Mouse (Mus musculus) forebrain, embryonic 10.5 days (tissue): ENCODE data around the gene Adam8. TPM values are rescaled to one million over a fixed set of nuclear protein-coding genes. Genes with fewer than 3 reads are reported as not detected.

Experiments
- DNase-seq: peaks from one replicate; pipeline ENCODE4 v3.0.0-alpha.2; 2017; ENCODE audit warnings: low spot score; ENCODE audit errors: extremely low spot score
- H3K27ac ChIP-seq: fragments of 300-500 bp; sonication (generic); 2 replicates; pipeline ENCODE4 v1.5.1; 2016; ENCODE audit warnings: mild to moderate bottlenecking
- H3K27me3 ChIP-seq: fragments of 300-500 bp; sonication (generic); 2 replicates; pipeline ENCODE4 v1.6.1; 2016; ENCODE audit warnings: mild to moderate bottlenecking; ENCODE audit not compliant: poor library complexity, severe bottlenecking
- H3K36me3 ChIP-seq: fragments of 300-500 bp; sonication (generic); replicated peaks from 2 replicates; pipeline ENCODE4 v1.6.1; 2016; ENCODE audit warnings: mild to moderate bottlenecking, moderate library complexity
- H3K4me1 ChIP-seq: fragments of 300-500 bp; sonication (generic); 2 replicates; pipeline ENCODE4 v1.6.1; 2016
- H3K4me3 ChIP-seq: fragments of 300-500 bp; sonication (generic); 2 replicates; pipeline ENCODE4 v1.5.1; 2016; ENCODE audit warnings: mild to moderate bottlenecking, moderate library complexity
- H3K9me3 ChIP-seq: fragments of 300-500 bp; sonication (generic); 2 replicates; pipeline ENCODE4 v1.6.1; 2016; ENCODE audit warnings: mild to moderate bottlenecking, moderate library complexity
- WGBS: fragments of 180-500 bp; shearing (Covaris S2); methylation state at CpG from one replicate; pipeline ENCODE4 v1.1.7; 2016; 5-methylcytosine and 5-hydroxymethylcytosine counted together
- polyA plus RNA-seq: library from polyadenylated mRNA; unstranded; fragments of >200 nt; fragmentation: Nextera tagmentation; extraction: Ambion mirVana; gene quantifications from 2 replicates; pipeline ENCODE4 v1.2.1, GENCODE M21; 2016

Gene Adam8
- polyA plus RNA-seq, 1 experiment from 2014 or later = 1.6 TPM

DNA sequence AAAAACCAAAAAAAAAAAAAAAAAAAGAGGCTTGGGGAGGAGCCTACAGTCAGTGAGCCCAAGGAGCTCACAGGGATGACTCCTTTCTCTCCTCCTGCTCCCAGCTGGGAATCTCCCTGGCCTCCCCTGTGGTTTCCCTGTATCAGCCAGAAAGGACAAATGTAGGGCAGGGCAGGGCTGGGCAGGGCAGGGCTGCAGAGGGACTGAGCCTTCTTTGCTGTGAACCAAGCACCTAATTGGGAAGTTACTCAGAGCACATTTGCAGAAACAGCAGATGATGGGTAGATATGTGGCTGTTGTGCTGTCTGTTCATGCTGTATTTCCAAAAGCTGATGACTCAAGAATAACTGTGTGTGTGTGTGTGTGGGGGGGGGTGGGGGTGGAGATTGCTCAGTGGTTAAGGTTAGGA lies 19.4 kb downstream of the Adam8 start:
- Histone ChIP-seq H3K4me3 (no peak overlapping the region), H3K27me3 (peaks cover 65% of the 10 kb centered on the region)

GRCm38 (mm10) chr7:139971436-139971835 lies 20.9 kb downstream of the Adam8 start:
- Histone ChIP-seq H3K27ac (no peak overlapping the region), H3K4me3 (no peak overlapping the region), H3K36me3 (no peaks in the 10 kb centered on the region), H3K9me3 (no peaks in the 10 kb centered on the region), H3K27me3 (peaks cover 60% of the 10 kb centered on the region), H3K4me1 (peaks cover 24% of the 10 kb centered on the region)
- no peak for DNase-seq
- 73% methylated on average over 6 of the region's 6 CpGs for whole genome bisulfite sequencing

More for the DNA sequence above, 19.4 kb downstream of the Adam8 start:
- H3K9me3 ChIP-seq = no peaks in the 10 kb centered on the region
- no peak for DNase-seq
- H3K36me3 ChIP-seq = no peaks in the 10 kb centered on the region
- no peak overlapping the region for H3K27ac ChIP-seq
- peaks cover 17% of the 10 kb centered on the region for H3K4me1 ChIP-seq

DNA sequence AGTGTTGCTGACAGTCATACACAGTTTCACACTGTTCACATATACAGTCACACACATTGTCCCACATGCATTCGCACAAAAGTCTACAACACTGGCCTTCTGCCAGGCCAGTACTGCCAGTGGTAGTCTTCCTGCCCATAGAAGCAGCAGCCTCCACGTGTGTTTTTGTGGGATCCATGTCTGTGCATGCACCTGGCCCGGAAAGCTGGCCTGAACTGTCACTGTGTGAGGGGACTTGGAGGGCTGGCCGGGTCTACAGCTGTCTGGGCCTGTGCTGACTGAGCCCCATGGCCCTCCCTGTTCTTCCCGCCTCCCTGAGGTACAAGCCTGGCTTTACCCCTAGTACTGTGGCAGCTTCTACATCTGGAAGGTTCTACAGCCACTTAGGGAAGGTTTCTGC lies 21.4 kb downstream of the Adam8 start:
- DNase-seq = no peak
- no peaks in the 10 kb centered on the region for H3K36me3 ChIP-seq
- WGBS = 84% methylated on average over 5 of the region's 5 CpGs
- no peak overlapping the region for H3K27ac ChIP-seq
- H3K4me1 ChIP-seq = peaks cover 24% of the 10 kb centered on the region
- H3K4me3 ChIP-seq = no peak overlapping the region
- peaks cover 55% of the 10 kb centered on the region for H3K27me3 ChIP-seq
- H3K9me3 ChIP-seq = no peaks in the 10 kb centered on the region

DNA sequence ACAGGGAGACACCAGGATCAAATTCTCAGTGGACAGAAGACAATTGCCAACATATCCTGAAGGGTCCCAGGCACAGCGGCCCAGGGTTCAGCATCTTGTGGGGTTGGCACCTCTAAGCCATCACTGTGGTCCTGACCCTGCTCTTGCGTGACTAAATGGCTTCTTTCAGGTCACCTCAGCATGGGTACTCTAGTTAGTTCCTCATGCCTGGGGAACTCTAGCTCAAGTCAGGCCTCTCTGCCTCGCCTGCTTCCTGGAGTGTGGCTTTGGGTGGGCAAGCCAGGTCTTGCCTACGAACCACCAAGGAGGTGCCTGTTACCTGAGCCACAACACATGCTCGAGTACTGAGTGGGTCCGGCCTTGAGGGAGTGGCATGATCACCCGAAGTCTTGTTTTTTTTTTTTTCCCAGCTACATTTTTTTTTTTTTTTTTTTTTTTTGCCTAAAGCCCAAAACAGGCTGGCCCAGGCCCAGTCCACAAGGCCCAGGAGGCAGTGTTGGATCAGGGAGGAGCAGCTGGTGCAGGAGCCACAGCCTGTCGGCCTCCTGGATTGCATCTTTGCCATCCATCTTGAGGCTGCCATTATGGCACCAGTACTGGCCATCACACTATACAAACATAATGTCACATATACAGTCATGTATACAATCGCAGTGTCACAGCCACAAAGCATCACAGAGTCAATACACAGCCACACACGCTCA lies 22.0 kb downstream of the Adam8 start:
- WGBS = 79% methylated on average over 10 of the region's 10 CpGs
- H3K9me3 ChIP-seq = no peaks in the 10 kb centered on the region
- H3K27ac ChIP-seq = 0 out of 2 replicates have a peak overlapping the region, but pooled peaks have one; percentile 11
- peaks cover 20% of the 10 kb centered on the region for H3K4me1 ChIP-seq
- no peak for DNase-seq
- peaks cover 57% of the 10 kb centered on the region for H3K27me3 ChIP-seq
- H3K36me3 ChIP-seq = no peaks in the 10 kb centered on the region
- H3K4me3 ChIP-seq = no peak overlapping the region

DNA sequence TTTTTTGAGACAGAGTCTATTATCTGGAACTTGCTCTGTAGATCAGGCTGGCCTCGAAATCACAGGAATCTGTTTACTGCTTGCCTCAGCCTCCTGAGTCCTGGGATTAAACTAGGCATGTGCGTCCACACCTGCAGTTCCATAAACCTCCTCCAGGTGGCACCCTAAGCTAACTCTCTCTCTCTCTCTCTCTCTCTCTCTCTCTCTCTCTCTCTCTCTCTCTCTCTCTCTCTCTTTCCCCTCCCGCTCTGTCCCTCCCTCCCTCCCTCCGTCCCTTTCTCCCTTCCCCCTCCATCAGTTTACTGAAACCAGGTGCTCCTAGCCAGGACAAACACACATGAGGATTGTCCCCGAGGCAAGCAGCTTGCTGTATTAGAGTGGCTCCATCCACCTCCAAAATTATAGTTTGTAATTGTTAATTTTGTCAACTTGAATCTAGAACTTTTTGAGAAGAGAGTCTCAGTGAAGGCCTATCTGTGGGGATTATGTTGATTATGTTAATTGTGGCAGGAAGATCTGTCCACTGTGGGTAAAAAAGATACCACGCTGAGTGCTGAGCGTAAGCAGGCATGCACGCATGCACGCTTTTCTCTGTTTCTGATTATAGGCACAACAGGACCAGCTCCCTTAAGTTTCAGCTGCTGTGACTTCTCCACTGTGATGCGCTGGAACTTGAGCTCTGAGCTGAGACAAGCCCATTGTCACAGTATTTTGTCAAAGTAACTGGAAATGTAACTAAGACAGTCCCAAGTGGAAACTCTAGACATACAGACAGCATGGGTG lies 22.8 kb downstream of the Adam8 start:
- Histone ChIP-seq H3K27ac (0 out of 2 replicates have a peak overlapping the region, but pooled peaks have one; percentile 11), H3K36me3 (no peaks in the 10 kb centered on the region), H3K4me3 (no peak overlapping the region), H3K9me3 (no peaks in the 10 kb centered on the region), H3K27me3 (peaks cover 63% of the 10 kb centered on the region), H3K4me1 (peaks cover 20% of the 10 kb centered on the region)
- 36% methylated on average over 10 of the region's 10 CpGs for WGBS
- DNase-seq = peak; percentile 78

DNA sequence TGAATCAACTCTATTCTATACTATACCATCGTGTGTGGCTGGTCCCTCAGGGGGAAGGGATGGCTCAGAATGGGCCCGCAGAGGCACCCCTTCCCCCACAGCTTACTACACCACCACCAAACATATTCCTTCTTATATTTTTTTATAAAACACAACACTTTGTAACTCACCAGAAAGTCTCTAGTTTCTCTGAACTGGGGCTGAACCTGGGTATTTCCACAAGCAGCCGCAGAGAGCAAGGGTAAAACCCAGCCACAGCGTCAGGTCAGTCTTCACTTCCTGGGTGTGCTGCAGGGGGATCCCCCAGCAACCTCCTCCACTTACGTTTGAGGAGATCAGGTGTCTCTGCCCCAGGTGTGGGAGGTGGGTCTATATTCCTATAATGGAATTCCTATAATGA lies 23.9 kb downstream of the Adam8 start:
- WGBS = 43% methylated on average over 5 of the region's 5 CpGs
- H3K4me3 ChIP-seq = no peak overlapping the region
- H3K27ac ChIP-seq = no peak overlapping the region
- H3K4me1 ChIP-seq = peaks cover 20% of the 10 kb centered on the region
- no peaks in the 10 kb centered on the region for H3K9me3 ChIP-seq
- no peaks in the 10 kb centered on the region for H3K36me3 ChIP-seq
- H3K27me3 ChIP-seq = peaks cover 69% of the 10 kb centered on the region
- DNase-seq = no peak

GRCm38 (mm10) chr7:139967175-139967574 lies 25.2 kb downstream of the Adam8 start:
- Histone ChIP-seq H3K4me1 (peaks cover 20% of the 10 kb centered on the region), H3K4me3 (no peak overlapping the region), H3K9me3 (no peaks in the 10 kb centered on the region), H3K36me3 (no peaks in the 10 kb centered on the region), H3K27ac (no peak overlapping the region), H3K27me3 (peaks cover 60% of the 10 kb centered on the region)
- WGBS = 8% methylated on average over 4 of the region's 4 CpGs
- DNase-seq = no peak

DNA sequence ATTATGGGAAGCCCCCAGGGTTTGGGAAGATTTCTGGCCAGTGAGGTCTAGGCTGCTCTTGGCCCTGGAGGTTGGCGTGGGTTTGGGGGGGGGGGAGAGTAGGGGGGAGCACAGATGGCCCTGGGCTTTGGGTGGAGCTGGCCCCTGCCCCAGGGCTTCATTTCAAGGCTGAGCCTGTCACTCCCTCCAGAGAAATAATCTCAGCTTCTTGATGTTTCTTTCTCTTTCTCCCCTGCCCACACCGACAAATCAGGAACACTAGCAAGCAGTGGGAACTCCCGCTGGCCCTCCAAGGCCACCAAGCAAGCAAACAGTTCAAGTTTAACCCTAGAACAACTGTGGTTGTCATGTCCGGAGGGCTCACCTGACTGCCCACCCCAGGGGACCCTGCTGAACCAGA lies 28.5 kb downstream of the Adam8 start:
- no peak for DNase-seq
- no peak overlapping the region for H3K4me3 ChIP-seq
- peaks cover 10% of the 10 kb centered on the region for H3K4me1 ChIP-seq
- H3K9me3 ChIP-seq = no peaks in the 10 kb centered on the region
- H3K27me3 ChIP-seq = peaks cover 51% of the 10 kb centered on the region
- H3K27ac ChIP-seq = no peak overlapping the region
- no peaks in the 10 kb centered on the region for H3K36me3 ChIP-seq
- WGBS = 54% methylated on average over 4 of the region's 4 CpGs

DNA sequence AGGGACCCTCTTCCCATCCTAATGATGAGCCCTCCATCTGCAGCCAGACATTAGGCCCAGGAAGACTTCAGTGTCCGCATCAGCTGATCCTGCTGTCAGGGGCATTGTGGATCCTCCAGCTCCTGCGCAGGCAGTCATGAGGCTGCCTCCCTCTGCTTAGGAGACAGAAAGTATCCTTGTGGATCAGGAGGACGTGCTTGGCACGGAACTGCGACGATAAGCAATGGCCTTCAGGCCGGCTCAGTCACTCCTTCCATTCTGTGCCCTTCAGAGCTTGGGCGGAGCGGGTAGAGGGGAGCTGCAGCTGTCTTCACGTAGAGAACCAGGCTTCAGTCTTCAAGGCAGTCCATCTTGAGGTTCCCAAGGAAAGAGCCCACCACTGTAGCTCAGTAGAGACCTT lies 31.2 kb downstream of the Adam8 start:
- Histone ChIP-seq H3K9me3 (no peaks in the 10 kb centered on the region), H3K36me3 (no peaks in the 10 kb centered on the region), H3K27ac (no peak overlapping the region), H3K4me3 (no peak overlapping the region), H3K4me1 (0 out of 2 replicates have a peak, but pooled peaks cover 6% of the 10 kb centered on the region), H3K27me3 (peaks cover 59% of the 10 kb centered on the region)
- WGBS = 92% methylated on average over 10 of the region's 10 CpGs
- DNase-seq = no peak

GRCm38 (mm10) chr7:139957958-139958357 lies 34.4 kb downstream of the Adam8 start:
- H3K36me3 ChIP-seq = no peaks in the 10 kb centered on the region

DNA sequence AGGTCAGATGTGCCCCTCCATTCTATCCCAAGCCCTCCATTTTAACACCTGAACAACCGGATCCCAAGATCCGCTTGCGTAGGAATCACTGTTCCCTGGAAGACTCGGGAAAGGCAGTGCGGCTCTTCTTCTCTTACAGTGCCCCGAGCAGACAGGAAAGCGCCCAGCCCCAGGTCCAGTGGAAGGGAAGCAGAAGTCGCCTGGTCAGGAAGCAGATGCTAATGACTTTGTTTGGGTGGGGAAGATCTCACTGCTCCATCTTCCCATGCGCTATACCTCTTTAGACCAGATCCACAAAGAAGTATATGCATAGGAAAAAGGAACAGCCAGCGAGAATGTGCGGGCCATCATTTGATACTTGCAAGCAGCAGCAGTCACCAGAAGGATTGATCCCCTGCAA lies 34.9 kb downstream of the Adam8 start:
- Histone ChIP-seq H3K4me3 (no peak overlapping the region), H3K4me1 (peaks cover 8% of the 10 kb centered on the region), H3K27ac (no peak overlapping the region), H3K27me3 (peaks cover 74% of the 10 kb centered on the region), H3K9me3 (no peaks in the 10 kb centered on the region), H3K36me3 (no peaks in the 10 kb centered on the region)
- no peak for DNase-seq
- 58% methylated on average over 11 of the region's 11 CpGs for WGBS

More at GRCm38 (mm10) chr7:139957958-139958357, 34.4 kb downstream of the Adam8 start:
- Histone ChIP-seq H3K4me1 (0 out of 2 replicates have a peak, but pooled peaks cover 6% of the 10 kb centered on the region), H3K27ac (no peak overlapping the region), H3K4me3 (no peak overlapping the region), H3K9me3 (no peaks in the 10 kb centered on the region), H3K27me3 (peaks cover 69% of the 10 kb centered on the region)
- 50% methylated on average over 11 of the region's 11 CpGs for WGBS
- no peak for DNase-seq

DNA sequence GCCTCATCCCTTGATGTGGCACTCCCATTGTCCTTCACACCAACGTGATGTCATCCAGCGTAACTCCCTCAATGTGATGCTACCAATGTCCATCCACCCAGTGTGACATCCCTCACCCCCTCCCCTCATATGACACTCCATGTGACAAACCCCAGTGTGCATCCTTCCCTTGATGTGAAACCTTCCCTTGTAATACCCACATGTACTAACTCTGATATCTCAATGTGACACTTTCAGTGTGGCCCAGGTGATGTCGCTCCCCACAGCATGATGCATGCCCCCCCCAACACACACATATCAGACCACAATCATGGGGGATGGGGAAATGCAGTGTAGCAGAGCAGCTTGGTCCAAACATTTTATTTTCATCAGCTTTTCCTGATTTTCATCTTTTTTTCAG lies 35.7 kb downstream of the Adam8 start:
- DNase-seq = no peak
- peaks cover 16% of the 10 kb centered on the region for H3K4me1 ChIP-seq
- WGBS = 83% methylated on average over 3 of the region's 3 CpGs
- H3K27me3 ChIP-seq = peaks cover 79% of the 10 kb centered on the region
- H3K36me3 ChIP-seq = no peaks in the 10 kb centered on the region
- no peaks in the 10 kb centered on the region for H3K9me3 ChIP-seq
- no peak overlapping the region for H3K4me3 ChIP-seq
- H3K27ac ChIP-seq = no peak overlapping the region

DNA sequence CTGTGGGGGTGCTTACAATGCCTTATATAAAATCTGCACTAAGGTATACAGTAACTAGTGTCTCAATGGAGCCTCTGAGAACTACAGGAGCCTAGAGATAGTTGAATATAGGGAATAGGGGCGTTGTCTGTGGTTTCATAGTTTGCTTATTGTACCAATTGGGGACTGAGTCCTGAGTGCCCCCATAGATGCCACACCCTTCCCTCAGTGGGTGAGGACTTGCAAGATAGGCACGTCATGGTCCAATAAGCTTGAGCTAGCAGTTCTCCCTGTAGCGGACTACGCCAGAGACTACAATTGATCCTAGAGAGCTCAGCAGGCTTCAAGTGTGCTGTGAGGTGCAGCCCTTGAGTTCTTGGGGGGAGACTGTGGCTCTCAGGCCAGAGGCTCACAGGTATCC lies 36.9 kb downstream of the Adam8 start:
- 84% methylated on average over 4 of the region's 4 CpGs for WGBS
- Histone ChIP-seq H3K4me3 (no peak overlapping the region), H3K27ac (no peak overlapping the region), H3K27me3 (peaks cover 78% of the 10 kb centered on the region), H3K9me3 (no peaks in the 10 kb centered on the region), H3K36me3 (no peaks in the 10 kb centered on the region), H3K4me1 (peaks cover 26% of the 10 kb centered on the region)
- DNase-seq = no peak
